Mouse (Mus musculus): ENCODE measurements at regions not wholly inside any gene's neighbourhood (a gene's known extent, or its start where the extent isn't known, plus 50 kb on each side); places are given as distances from the start of the nearest gene placed in this dataset.

DNA sequence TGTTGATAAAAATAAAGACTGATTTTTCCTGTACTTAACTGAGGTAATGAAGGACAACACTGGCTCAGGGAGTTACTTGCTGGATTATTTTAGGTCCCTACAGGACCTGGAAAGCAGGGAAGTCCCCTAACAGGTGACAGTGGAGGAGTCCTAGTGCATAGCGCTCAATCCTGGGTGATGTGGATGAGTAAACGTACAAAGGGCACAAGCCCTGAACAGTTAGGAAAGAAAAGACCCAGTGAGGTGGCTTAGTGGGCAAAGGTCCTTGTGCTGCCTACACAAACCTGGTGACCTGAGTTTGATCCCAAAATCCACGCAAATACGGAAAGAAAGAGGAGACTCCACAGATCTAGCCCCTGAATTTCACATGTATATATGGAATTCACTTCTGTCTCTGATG lies 99.1 kb downstream of the Hes1 start:
- DNase-seq: no peak

DNA sequence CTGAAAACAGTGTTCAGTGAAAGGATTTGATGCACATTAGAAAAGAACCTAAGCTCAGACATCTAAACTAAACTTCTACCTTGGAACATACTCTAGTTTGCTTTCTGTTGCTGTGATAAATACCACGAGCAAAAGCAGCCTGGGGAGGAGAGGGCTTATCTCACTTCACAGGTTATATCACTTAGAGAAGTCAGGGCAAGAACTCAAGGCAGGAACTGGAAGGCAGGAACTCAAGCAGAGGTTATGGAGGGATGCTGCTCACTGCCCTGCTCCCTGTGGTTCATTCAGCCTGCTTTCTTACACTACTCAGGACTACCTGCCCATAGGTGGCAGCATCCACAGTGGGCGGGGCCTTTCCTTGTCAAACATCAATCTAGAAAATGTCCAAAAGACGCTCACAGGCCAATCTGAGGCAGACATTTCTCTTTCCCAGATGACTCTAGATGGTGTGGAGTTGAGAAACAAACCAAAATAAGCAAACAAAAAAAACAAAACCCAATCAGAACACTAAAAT lies 101.5 kb downstream of the Hes1 start:
- no peak for DNase-seq

DNA sequence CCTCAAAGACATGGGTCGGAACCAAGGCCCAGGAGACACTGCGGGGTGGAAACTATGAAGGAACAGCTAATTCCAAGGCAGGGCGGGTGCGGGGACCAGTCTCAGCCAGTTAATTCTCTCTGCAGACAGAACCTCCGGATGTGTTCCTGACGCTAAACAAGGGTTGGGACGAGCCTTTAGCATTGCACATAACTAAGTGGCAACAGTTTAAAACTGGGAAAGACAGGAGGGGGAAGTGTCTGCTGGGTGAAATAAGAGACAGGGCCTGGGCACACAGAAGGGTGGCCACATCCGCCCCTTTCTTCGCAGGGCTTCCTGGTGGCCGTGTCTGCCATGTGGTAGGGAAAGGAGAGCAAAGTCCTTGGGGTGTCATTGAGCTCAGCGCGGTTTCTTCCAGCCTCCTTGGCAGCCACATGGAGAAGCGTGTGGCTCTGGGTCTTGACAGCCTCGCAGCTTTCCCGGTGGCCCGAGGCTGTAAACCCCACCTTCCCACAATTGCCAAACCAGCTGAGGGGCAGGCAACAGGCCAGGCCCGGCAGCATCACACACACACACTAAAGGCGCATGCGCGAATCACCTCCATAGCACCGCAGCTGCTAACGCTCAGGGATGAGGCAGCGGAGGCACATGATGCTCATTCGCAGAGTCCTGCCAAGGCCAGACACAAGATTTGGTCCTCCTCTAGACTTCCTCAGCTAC lies 95.8 kb downstream of the Cpn2 start:
- DNase-seq: peak; percentile 66

DNA sequence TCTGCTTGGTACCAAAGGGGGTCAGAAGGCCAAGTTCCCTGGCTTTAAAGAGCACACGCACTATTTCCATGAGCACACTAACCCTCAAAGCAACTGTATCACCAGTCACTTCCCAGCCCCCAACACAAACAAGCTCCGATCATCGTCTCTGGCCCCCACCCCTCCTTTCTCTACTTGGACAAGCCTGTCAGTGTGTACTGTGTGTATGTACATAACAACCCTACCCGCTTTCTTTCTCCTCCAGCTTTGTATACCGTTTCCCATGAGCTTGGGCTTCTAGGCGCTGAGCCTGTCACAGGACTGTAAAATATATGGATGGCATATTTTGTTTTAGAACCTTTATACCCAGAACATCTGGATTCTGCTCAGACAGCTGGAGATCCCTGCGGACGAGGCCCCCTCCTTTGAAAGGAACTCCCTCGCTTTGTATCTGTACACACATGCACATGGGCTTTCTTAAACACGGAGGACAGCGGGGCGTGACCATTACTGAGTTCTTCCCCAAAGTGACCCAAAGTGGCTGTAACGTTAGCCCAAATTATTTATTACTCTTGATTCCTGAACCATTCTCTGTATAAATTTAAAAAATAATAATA lies 95.1 kb downstream of the Cpn2 start:
- DNase-seq: no peak

DNA sequence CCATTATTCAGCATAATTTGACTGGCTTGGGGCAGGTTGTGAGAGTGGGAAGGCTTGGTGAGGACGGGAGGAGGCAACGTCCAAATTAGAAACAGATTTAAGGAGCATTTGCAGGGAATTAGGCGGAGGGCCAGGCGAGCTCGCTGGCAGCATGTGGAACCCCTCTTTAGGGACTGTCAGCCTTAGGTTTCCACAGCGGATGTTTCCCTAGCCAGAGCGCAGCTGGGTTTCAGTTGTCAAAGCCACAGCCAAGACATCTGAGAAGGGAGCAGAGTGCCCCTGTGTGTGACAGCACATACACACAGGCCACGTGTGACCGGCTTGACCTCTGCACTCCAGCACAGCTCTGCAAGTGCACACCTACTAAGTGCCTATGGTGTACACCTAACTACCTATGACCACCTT lies 94.5 kb downstream of the Cpn2 start:
- DNase-seq: peak; percentile 85

DNA sequence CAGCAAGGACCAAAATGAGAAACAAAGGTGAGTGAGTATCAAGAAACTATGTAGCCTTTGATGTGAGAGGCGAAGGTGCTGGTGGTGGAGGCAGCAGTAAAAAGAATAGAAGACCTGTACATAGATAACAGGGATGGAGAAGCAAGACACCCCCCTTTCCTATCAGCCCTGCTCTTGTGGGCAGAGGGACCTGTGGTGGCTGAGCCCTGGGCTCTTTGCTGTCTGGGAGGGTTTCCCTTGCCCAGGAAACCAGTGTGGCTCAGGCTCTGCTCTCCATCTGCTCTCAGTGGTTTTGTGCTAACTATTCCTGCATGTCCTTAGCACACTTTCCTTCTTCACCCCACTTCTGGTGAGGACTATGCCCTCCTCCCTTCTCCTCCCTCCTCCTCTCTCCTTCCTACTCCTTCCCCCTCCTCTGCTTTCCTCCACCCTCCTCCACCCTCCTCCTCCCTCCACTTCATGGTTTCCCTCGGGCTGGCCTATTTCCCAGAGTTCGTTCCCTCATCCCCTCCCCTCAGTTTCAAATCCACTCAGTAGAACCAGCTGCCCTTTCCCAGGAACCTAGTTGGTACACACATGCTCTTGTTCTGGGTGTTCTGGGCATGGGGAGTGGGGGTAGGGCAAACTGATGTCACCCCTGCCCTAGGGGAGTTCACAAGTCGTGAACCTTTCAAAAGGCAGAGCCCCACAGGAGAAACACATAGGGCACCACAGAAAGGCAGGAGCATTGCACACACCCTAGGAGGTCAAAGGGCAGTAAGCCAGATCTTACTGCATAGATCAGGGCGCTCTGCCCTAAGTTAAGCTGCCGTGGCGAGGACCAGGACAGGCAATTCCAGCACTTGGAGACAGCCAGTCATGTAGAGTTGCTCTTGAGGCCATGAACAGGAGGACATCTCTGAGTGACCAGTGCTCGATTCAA lies 93.1 kb downstream of the Cpn2 start:
- DNase-seq: no peak

DNA sequence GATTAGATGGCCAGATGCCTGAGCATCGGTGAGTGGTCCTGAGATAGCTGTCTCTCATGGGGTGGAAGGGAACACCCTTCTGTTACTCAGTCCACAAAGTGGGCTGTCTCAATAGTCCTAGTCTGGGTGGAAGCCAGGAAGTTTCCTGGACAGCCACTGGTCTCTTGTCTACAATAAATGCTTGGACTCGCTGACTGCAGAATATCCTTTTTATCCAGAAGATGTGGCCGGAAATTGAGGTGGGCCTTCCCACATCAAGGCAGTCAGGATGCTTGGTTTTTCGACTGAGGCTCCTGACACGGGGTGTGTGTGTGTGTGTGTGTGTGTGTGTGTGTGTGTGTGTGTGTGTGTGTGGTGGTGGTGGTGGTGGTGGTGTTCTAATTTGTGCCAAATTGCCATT lies 91.0 kb downstream of the Cpn2 start:
- DNase-seq: no peak

DNA sequence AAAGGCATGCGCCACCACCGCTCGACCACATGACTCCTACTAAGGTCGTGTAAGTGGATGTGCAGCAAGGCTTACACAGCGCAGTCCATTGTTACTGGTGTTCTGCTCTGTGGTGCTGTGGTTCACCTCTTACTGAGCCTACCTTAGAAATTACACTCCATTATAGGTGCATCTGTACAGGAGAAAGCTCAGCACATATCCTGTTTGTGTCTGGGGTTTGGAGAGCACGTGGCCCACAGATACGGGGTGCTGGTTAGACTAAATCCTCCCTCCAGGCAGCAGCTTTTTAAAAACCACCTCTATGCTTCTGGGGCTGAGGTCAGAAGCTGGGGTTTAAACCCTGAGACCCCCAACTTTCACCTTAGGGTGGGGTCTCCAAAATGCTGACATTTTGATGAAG lies 89.5 kb downstream of the Cpn2 start:
- DNase-seq: no peak

DNA sequence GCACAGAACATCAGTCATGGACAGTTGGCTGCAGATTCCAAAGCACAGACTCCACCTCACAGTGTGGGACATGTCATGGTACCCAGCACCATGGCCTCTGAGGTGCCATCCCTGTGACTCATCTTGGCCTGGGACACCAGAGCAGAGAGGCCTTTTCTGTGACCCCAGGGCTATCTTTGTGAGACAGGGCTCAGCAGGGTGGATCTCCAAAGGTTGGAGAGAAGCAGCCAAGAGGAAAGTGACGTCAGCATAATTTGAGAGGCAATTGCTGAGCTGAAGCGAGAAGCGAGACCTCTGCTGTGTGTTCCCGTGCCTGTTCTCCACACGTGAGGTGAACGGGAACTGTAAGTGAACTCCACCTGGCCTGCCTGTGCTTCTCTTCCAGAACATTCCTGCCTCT lies 88.7 kb downstream of the Cpn2 start:
- peak; percentile 37 for DNase-seq

DNA sequence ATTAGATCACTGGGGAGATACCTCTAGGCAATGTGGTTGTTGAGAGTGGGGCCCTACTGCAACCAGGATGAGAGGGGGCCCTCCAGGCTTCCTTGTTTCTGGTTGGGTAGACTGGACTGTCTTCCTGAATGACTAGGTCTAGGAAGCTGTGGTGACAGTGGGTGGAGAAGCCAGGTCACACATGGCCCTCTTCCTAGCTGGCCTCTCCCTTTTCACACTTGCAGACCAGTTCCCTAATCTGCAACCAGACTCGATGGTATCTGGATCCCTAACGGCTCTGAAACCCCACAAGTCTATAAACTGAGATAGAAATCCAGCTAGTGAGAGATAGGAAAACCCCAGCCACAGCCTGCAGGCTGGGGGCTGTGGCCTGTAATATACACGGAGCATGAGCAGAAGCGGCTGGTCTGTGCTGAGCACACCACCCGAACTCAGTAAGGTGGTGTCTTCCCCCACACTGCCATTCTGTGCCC lies 87.8 kb downstream of the Cpn2 start:
- no peak for DNase-seq

DNA sequence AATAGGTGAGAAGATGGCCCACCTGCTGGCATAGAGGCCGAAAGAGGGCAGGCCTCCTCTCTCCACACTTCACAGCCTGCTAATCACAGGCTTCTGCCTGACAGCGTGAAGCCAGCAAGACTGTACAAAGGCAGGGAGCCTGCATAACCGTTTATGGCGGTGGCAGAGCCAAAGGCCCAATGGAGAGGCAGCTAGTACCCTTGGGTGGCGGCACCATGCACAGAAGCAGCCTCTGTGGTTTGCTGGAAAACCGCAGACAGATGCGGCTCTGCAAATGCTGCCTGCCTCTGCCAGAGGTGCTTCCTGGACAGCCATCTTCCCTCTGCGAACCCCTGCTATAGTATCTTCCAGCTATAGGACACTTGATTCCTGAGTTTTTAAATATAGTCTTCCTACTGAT lies 86.2 kb downstream of the Cpn2 start:
- DNase-seq: no peak

DNA sequence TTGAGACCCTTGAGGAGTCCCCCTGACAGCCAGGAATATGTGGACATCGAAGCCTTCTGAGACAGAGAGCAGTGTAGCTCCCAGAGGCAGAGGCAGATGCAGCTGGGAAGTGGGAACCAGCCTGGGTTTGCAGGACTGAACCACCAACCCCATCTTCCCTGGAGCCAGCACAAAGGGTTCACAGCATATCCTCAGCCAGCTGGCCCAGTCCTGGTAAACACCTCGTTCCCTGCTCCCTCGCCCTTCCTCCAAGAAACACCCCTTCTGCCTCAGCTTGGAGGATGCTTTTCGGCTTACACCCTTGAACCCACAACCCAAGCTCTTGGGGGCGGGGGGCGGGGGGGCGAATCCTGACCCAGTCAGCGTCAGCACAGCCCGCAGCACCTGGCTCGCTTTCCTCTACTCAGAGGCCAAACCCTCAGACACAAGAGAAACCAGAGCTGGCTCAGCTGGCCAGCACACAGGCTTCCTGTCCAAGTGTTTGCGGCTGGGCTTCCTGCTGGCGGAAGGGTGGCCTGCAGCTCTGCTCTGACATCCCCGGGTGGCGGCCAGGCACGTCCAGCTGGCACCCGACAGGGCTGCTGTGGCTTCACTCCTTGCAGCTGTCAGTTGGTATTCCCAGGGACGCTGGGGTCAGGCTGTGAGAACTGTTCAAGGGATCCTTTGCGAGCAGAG lies 82.6 kb downstream of the Cpn2 start:
- peak; percentile 76 for DNase-seq

DNA sequence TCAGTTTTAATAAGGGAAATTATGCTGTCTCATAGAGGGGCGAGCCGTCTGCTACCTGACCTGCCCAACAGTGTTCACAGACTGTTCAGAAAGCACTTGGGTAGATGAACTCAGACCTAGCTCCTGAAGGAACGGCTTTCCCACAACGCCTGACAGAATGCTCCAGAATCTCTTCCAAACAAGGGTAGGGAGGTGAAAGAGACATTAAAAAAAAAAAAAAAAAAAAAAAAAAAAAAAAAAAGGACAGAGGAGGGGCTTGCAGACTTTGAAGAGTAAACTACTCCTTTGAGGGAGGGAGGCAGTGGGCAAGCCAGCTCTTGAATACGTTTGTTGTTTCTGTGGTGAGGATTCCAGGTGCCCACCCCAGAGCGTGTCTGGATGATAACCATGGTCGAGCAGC lies 81.6 kb downstream of the Cpn2 start:
- DNase-seq: no peak

DNA sequence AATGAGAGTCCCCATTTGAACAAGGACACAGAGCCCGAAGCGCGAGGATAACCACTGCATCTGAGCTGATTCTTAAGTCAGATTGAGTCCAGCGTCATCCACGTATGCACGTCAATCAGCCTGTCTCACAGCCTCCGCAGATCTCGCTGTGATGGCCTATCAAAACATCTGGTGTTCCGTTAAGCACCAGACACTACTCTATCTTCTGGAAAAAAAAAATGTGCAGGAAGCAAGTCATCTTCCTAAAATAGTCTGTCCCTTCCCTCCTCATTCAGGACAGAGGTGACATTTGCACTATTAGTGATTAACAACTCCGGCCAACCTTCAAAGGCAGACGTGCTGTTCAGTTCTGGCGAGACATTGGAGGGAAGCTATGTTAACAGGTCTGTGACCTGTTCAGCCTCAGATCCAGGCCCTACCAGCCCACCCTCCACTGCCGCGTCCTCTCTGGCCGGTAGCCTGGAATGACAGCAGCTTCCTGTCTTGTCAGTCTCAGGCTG lies 81.0 kb downstream of the Cpn2 start:
- no peak for DNase-seq

DNA sequence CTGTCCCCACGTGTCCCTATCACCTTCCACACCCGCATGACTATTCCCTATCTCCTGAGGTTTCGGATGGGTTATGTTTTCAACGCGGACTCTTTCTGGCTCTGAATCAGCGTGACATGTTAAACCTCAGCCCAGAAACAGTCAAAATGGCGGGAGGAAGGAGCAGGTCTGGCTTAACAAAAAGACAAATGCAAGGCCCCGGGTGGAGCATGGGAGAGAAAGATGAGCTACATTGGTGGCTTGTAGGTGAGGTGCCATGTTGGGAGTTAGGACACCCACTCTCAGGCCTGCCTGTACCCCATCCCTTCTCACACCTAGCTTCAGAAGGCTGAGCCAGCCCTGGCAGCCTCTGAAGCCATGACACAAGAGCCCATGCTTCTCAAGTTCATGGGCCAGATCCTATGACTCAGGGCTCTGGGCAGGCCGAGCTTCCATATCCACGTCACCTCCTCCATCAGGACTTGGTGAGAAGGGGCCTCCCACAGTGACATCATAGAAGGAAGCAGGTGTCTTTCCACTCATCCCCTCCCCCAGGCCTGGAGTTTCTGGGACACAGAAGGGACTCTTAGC lies 80.5 kb downstream of the Cpn2 start:
- no peak for DNase-seq

DNA sequence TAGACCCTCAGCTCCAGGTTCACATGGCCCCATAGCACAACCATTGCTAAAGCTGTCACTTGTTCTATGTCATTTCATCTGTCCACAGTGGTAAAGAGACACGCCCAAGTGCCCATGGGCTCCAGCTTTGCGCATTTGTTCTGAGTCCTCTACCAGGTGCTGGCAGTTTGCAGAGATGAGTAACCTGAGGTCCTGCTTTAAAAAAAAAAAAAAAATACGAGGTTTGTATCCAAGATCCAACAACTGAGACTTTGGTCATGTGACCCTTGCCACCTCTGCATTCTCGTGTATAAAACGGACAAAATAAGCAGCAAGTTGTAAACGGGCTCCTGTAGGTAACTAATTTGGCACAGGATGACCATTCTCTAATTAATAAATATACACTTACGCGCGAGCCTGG lies 79.9 kb downstream of the Cpn2 start:
- no peak for DNase-seq

DNA sequence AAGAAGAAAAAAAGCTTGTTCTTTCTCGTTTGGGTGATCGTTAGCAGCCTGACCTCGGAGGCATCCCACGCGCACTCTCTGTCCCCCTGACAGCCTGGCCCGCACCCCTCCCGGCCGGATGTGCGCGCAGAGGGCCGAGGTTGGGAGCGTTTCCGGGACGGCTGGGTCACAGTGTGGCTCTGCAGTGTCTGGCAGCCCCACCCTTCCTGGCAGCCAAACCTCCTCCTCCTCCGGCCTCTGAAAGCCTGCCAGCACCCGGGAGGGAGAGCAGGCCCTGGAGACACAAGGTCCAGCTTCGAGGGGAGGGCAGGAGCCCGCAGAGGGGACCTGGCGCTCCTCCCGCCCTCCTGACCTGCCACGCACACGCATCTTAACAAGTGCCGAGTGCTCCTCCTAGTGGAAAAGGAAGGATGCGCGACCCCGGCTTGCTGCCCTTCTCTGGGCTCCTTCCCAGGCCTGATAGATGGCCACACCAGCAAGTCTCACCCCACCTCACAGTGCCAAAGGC lies 79.3 kb downstream of the Cpn2 start:
- DNase-seq: peak; percentile 93

DNA sequence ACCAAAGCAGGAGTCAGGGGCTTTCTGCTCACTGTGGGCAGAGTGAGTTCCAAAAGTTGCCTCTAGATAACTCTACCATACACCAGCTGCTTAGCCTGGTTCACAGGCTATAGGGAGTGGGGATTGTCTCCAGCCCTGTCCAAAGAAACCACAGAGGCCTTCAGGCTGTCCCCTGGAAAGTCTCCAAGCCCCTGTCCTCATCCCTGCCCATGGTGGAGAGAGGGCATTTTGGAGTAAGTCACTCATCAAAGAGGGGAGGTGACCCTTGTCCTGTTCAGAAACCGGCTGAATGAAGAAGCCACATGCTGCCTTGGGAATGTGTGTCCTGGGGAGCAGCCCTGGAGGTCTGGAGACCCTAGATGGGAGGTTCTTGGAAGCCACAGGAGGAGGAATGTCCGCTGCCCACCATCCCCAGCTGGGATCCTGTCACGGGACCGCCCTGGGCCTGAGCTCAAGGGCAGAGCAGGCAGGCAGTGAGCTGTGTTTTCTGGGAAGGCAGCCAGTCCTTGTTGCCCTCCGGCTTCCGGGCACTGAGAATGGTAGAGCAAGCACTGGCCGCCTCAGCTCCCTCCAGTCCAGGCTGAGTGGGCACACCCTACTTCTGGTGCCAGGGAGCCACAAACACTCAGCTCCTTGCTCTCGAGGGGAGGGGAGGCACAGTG lies 78.4 kb downstream of the Cpn2 start:
- no peak for DNase-seq

DNA sequence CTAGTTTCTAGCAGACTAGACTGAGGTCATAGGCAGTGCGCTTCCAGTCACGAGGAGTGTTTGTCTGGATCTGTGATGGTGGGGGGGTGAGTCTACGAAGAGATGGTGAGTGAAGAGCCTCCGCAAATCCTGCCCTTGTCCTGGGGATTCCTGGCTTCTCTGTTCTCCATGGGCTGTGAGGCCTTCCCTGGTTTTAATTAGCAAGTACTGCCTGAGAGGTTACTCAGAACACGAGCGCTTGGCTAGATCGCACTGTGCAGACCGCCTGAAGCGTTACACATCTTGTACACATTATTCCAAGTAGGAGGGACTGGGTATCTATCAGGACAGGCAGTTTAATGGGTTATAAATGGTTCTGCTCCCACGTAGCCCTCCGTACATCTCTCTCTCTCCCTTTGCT lies 76.9 kb downstream of the Cpn2 start:
- DNase-seq: peak; percentile 65

DNA sequence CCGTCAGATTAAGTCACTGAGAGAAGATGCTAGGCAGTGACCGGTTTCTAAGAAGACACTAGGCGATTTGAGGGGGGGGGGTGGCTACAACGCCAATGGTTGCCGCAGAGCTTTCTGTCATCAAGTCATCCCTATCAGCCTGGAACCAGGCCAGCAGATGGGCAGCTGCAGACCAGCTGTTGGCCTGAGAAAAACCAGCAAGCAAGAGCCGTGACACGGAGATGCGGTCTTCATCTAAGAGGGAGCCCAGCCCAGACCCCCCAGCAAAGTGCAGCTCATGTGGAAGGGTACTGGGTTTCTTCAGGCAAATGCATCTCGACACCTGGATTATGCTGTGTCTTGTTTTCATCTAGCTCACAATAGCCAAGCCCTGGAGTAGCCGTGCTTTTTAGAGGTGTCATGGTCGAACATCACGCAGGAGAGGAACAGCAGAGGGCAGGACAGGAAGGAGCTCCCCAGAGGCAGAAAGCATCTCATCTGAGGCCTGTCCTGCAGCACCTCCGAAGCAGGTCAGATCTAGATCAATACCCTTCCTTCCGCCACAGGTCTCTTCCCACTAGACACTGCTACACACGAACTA lies 76.3 kb downstream of the Cpn2 start:
- DNase-seq: peak; percentile 66
